Mouse (Mus musculus): ENCODE data around the gene Cdca3. TPM values are rescaled to one million over a fixed set of nuclear protein-coding genes. Genes with fewer than 3 reads are reported as not detected.

The Cdca3 gene
- polyA plus RNA-seq, 1 experiment from 2014 or later, result 8.2 TPM

- peak; percentile 76 for ATAC-seq
- H3K36me3 ChIP-seq (ENCODE audit: insufficient read depth, low read length), result no peaks in the 10 kb centered on the region
These were observed 34.4 kb downstream of the Cdca3 start, which contains the start of gene Gpr162 for GRCm38 (mm10) chr6:124863658-124864298. Gene Gpr162, minus strand, starts transcription at chr6:124863983.

GRCm38 (mm10) chr6:124865766-124866362 lies 36.5 kb downstream of the Cdca3 start:
- no peak for DNase-seq (ENCODE audit: low spot score)
- Histone ChIP-seq H3K36me3 (ENCODE audit: insufficient read depth, low read length) (no peaks in the 10 kb centered on the region), H3K4me2 (replicated peaks; ENCODE audit: low read depth, low read length) (no peak overlapping the region), H3K27ac (ENCODE audit: low read length) (no peak overlapping the region), H3K4me3 (ENCODE audit: low read depth, low read length) (no peak overlapping the region), H3K9me3 (ENCODE audit: low read length) (no peaks in the 10 kb centered on the region), H3K9ac (replicated peaks; ENCODE audit: low read depth) (no peak overlapping the region), H3K27me3 (replicated peaks; ENCODE audit: insufficient read depth, low read length) (peaks cover 12% of the 10 kb centered on the region; the same call in 1 of the 2 replicates), H3K4me1 (ENCODE audit: insufficient read depth, low read depth, low read length) (0 out of 2 replicates have a peak, but pooled peaks cover 3% of the 10 kb centered on the region)
- 43% methylated on average over 17 of the region's 18 CpGs for WGBS
- TF ChIP-seq EP300 (IDR thresholded peaks at IDR 0.05), result no peak
- no peak for TF ChIP-seq CTCF (IDR thresholded peaks at IDR 0.05)
- no peak for ATAC-seq

More at GRCm38 (mm10) chr6:124863658-124864298, 34.4 kb downstream of the Cdca3 start, which contains the start of gene Gpr162:
- DNase-seq (ENCODE audit: low spot score), result peak; percentile 75
- H3K4me3 ChIP-seq (ENCODE audit: low read depth, low read length), result peak within 1 kb of the TSS; percentile 48
- H3K27ac ChIP-seq (ENCODE audit: low read length), result no peak within 1 kb of the TSS
- H3K9ac ChIP-seq (replicated peaks; ENCODE audit: low read depth), result 0 out of 2 replicates have a peak within 1 kb of the TSS, but pooled peaks have one; percentile 5
- TF ChIP-seq EP300 (IDR thresholded peaks at IDR 0.05), result no peak
- TF ChIP-seq CTCF (IDR thresholded peaks at IDR 0.05), result peak; percentile 30
- H3K27me3 ChIP-seq (replicated peaks; ENCODE audit: insufficient read depth, low read length), result peaks cover 16% of the 10 kb centered on the region
- H3K4me2 ChIP-seq (replicated peaks; ENCODE audit: low read depth, low read length), result peak within 1 kb of the TSS; percentile 91
- WGBS, result 3% methylated on average over 34 of the region's 43 CpGs
- 0 out of 2 replicates have a peak, but pooled peaks cover 3% of the 10 kb centered on the region for H3K4me1 ChIP-seq (ENCODE audit: insufficient read depth, low read depth, low read length)
- H3K9me3 ChIP-seq (ENCODE audit: low read length), result no peaks in the 10 kb centered on the region

- Histone ChIP-seq H3K9me3 (ENCODE audit: low read length) (no peaks in the 10 kb centered on the region), H3K4me2 (replicated peaks; ENCODE audit: low read depth, low read length) (no peak overlapping the region), H3K4me1 (ENCODE audit: insufficient read depth, low read depth, low read length) (0 out of 2 replicates have a peak, but pooled peaks cover 3% of the 10 kb centered on the region), H3K36me3 (ENCODE audit: insufficient read depth, low read length) (no peaks in the 10 kb centered on the region), H3K4me3 (ENCODE audit: low read depth, low read length) (no peak overlapping the region), H3K9ac (replicated peaks; ENCODE audit: low read depth) (no peak overlapping the region), H3K27ac (ENCODE audit: low read length) (no peak overlapping the region), H3K27me3 (replicated peaks; ENCODE audit: insufficient read depth, low read length) (peaks cover 12% of the 10 kb centered on the region; the same call in 1 of the 2 replicates)
- ATAC-seq (no peak), DNase-seq (ENCODE audit: low spot score) (no peak)
- no peak for TF ChIP-seq EP300 (IDR thresholded peaks at IDR 0.05)
- TF ChIP-seq CTCF (IDR thresholded peaks at IDR 0.05), result no peak
- 48% methylated on average over 6 of the region's 7 CpGs for WGBS
These were observed 37.2 kb downstream of the Cdca3 start for GRCm38 (mm10) chr6:124866560-124866959.

GRCm38 (mm10) chr6:124874348-124874747 lies 45.0 kb downstream of the Cdca3 start:
- no peak for DNase-seq (ENCODE audit: low spot score)
- ATAC-seq, result no peak
- Histone ChIP-seq H3K4me3 (ENCODE audit: low read depth, low read length) (no peak overlapping the region), H3K27me3 (replicated peaks; ENCODE audit: insufficient read depth, low read length) (no peaks in the 10 kb centered on the region), H3K9me3 (ENCODE audit: low read length) (no peaks in the 10 kb centered on the region), H3K36me3 (ENCODE audit: insufficient read depth, low read length) (no peaks in the 10 kb centered on the region), H3K9ac (replicated peaks; ENCODE audit: low read depth) (no peak overlapping the region), H3K27ac (ENCODE audit: low read length) (no peak overlapping the region), H3K4me1 (ENCODE audit: insufficient read depth, low read depth, low read length) (no peaks in the 10 kb centered on the region), H3K4me2 (replicated peaks; ENCODE audit: low read depth, low read length) (no peak overlapping the region)
- 28% methylated on average over 2 of the region's 3 CpGs for WGBS
- TF ChIP-seq EP300 (IDR thresholded peaks at IDR 0.05), result no peak
- 0 out of 2 replicates have a peak, but pooled peaks have one; percentile 15 for TF ChIP-seq CTCF (IDR thresholded peaks at IDR 0.05)

GRCm38 (mm10) chr6:124879390-124879789 lies 50.0 kb downstream of the Cdca3 start:
- no peak overlapping the region for H3K27ac ChIP-seq (ENCODE audit: low read length)
- H3K36me3 ChIP-seq (ENCODE audit: insufficient read depth, low read length), result no peaks in the 10 kb centered on the region
- no peak overlapping the region for H3K4me3 ChIP-seq (ENCODE audit: low read depth, low read length)
- WGBS, result 50% methylated on average over 6 of the region's 6 CpGs
- no peak overlapping the region for H3K9ac ChIP-seq (replicated peaks; ENCODE audit: low read depth)
- ATAC-seq (no peak), DNase-seq (ENCODE audit: low spot score) (no peak)
- H3K27me3 ChIP-seq (replicated peaks; ENCODE audit: insufficient read depth, low read length), result no peaks in the 10 kb centered on the region
- no peak overlapping the region for H3K4me2 ChIP-seq (replicated peaks; ENCODE audit: low read depth, low read length)
- H3K4me1 ChIP-seq (ENCODE audit: insufficient read depth, low read depth, low read length), result no peaks in the 10 kb centered on the region
- no peak for TF ChIP-seq CTCF (IDR thresholded peaks at IDR 0.05)
- TF ChIP-seq EP300 (IDR thresholded peaks at IDR 0.05), result no peak
- H3K9me3 ChIP-seq (ENCODE audit: low read length), result no peaks in the 10 kb centered on the region

GRCm38 (mm10) chr6:124881821-124882220 lies 52.5 kb downstream of the Cdca3 start:
- Histone ChIP-seq H3K4me2 (replicated peaks; ENCODE audit: low read depth, low read length) (no peak overlapping the region), H3K27ac (ENCODE audit: low read length) (no peak overlapping the region), H3K4me3 (ENCODE audit: low read depth, low read length) (no peak overlapping the region), H3K9ac (replicated peaks; ENCODE audit: low read depth) (no peak overlapping the region), H3K36me3 (ENCODE audit: insufficient read depth, low read length) (no peaks in the 10 kb centered on the region), H3K27me3 (replicated peaks; ENCODE audit: insufficient read depth, low read length) (no peaks in the 10 kb centered on the region), H3K4me1 (ENCODE audit: insufficient read depth, low read depth, low read length) (no peaks in the 10 kb centered on the region), H3K9me3 (ENCODE audit: low read length) (no peaks in the 10 kb centered on the region)
- ATAC-seq (no peak), DNase-seq (ENCODE audit: low spot score) (no peak)
- 91% methylated on average over 9 of the region's 9 CpGs for WGBS
- no peak for TF ChIP-seq CTCF (IDR thresholded peaks at IDR 0.05)

Other genes starting within 250 kb of the Cdca3 start
- gene C1s2, start 193.5 kb upstream of the Cdca3 start, polyA plus RNA-seq (2015; fragmentation: Nextera tagmentation; extraction: Ambion mirVana), result 0.12 TPM in 1 of 2 replicates, not detected in the other
- 67.3 and 74.2 TPM in 2 replicates for gene Lpcat3, start 166.5 kb upstream of the Cdca3 start, polyA plus RNA-seq (2015; fragmentation: Nextera tagmentation; extraction: Ambion mirVana)
- gene Emg1, start 117.4 kb upstream of the Cdca3 start, polyA plus RNA-seq (2015; fragmentation: Nextera tagmentation; extraction: Ambion mirVana), result 83.1 and 86.7 TPM in 2 replicates
- gene Phb2, start 117.2 kb upstream of the Cdca3 start, polyA plus RNA-seq (2015; fragmentation: Nextera tagmentation; extraction: Ambion mirVana), result 162 and 169 TPM in 2 replicates
- 24.0 and 27.8 TPM in 2 replicates for gene Ptpn6, start 90.8 kb upstream of the Cdca3 start, polyA plus RNA-seq (2015; fragmentation: Nextera tagmentation; extraction: Ambion mirVana)
- gene Grcc10, start 88.2 kb upstream of the Cdca3 start, polyA plus RNA-seq (2015; fragmentation: Nextera tagmentation; extraction: Ambion mirVana), result 332 and 367 TPM in 2 replicates
- gene Gm45234, start 73.5 kb upstream of the Cdca3 start, polyA plus RNA-seq (2015; fragmentation: Nextera tagmentation; extraction: Ambion mirVana), result not detected in 2 replicates
- 9.6 and 11.2 TPM in 2 replicates for gene Atn1, start 73.0 kb upstream of the Cdca3 start, polyA plus RNA-seq (2015; fragmentation: Nextera tagmentation; extraction: Ambion mirVana)
- 1.2 and 1.5 TPM in 2 replicates for gene Eno2, start 59.9 kb upstream of the Cdca3 start, polyA plus RNA-seq (2015; fragmentation: Nextera tagmentation; extraction: Ambion mirVana)
- gene Lrrc23, start 49.8 kb upstream of the Cdca3 start, polyA plus RNA-seq (2015; fragmentation: Nextera tagmentation; extraction: Ambion mirVana), result 26.7 and 34.0 TPM in 2 replicates
- gene Spsb2, start 20.9 kb upstream of the Cdca3 start, polyA plus RNA-seq (2015; fragmentation: Nextera tagmentation; extraction: Ambion mirVana), result 27.6 and 33.7 TPM in 2 replicates
- gene Tpi1, start 15.3 kb upstream of the Cdca3 start, polyA plus RNA-seq (2015; fragmentation: Nextera tagmentation; extraction: Ambion mirVana), result 186 and 187 TPM in 2 replicates
- 53.6 and 54.3 TPM in 2 replicates for gene Usp5, start 63 bp upstream of the Cdca3 start, polyA plus RNA-seq (2015; fragmentation: Nextera tagmentation; extraction: Ambion mirVana)
- 0.24 and 0.26 TPM in 2 replicates for gene Gnb3, start 10.7 kb downstream of the Cdca3 start, polyA plus RNA-seq (2015; fragmentation: Nextera tagmentation; extraction: Ambion mirVana)
- 8.4 and 9.3 TPM in 2 replicates for gene P3h3, start 28.2 kb downstream of the Cdca3 start, polyA plus RNA-seq (2015; fragmentation: Nextera tagmentation; extraction: Ambion mirVana)
- gene Gpr162, start 34.4 kb downstream of the Cdca3 start, polyA plus RNA-seq (2015; fragmentation: Nextera tagmentation; extraction: Ambion mirVana), result 0.20 and 0.26 TPM in 2 replicates
- 0.07 and 0.10 TPM in 2 replicates for gene Cd4, start 58.7 kb downstream of the Cdca3 start, polyA plus RNA-seq (2015; fragmentation: Nextera tagmentation; extraction: Ambion mirVana)
- 2.3 TPM in 2 replicates for gene Lag3, start 82.2 kb downstream of the Cdca3 start, polyA plus RNA-seq (2015; fragmentation: Nextera tagmentation; extraction: Ambion mirVana)
- 533 and 563 TPM in 2 replicates for gene Ptms, start 90.6 kb downstream of the Cdca3 start, polyA plus RNA-seq (2015; fragmentation: Nextera tagmentation; extraction: Ambion mirVana)
- 289 and 300 TPM in 2 replicates for gene Mlf2, start 101.8 kb downstream of the Cdca3 start, polyA plus RNA-seq (2015; fragmentation: Nextera tagmentation; extraction: Ambion mirVana)
- 112 and 118 TPM in 2 replicates for gene Cops7a, start 136.0 kb downstream of the Cdca3 start, polyA plus RNA-seq (2015; fragmentation: Nextera tagmentation; extraction: Ambion mirVana)
- 0.29 and 0.35 TPM in 2 replicates for gene Pianp, start 167.1 kb downstream of the Cdca3 start, polyA plus RNA-seq (2015; fragmentation: Nextera tagmentation; extraction: Ambion mirVana)
- gene Zfp384, start 179.6 kb downstream of the Cdca3 start, polyA plus RNA-seq (2015; fragmentation: Nextera tagmentation; extraction: Ambion mirVana), result 8.6 and 9.9 TPM in 2 replicates
- 100 and 104 TPM in 2 replicates for gene Ing4, start 210.2 kb downstream of the Cdca3 start, polyA plus RNA-seq (2015; fragmentation: Nextera tagmentation; extraction: Ambion mirVana)
- gene Acrbp, start 220.1 kb downstream of the Cdca3 start, polyA plus RNA-seq (2015; fragmentation: Nextera tagmentation; extraction: Ambion mirVana), result 4.1 and 4.4 TPM in 2 replicates
- gene Lpar5, start 238.4 kb downstream of the Cdca3 start, polyA plus RNA-seq (2015; fragmentation: Nextera tagmentation; extraction: Ambion mirVana), result 0.19 and 0.44 TPM in 2 replicates